In genomic region chr19:17769610-17770399, GRCm38 (mm10) we compare ENCODE assay signal across 10 mouse cellular contexts.
DNase-seq lines count a peak whose midpoint lies in the region; ATAC-seq and TF ChIP-seq lines count a peak whose summit lies in the region.
"Had no signal": no experiment of that assay in that cellular context is flagged by ENCODE, and none has a peak within 500 bp of the region (broad histone marks: within the 10 kb centered on the region; RNA-seq: fewer than 3 reads in every experiment).

No protein-coding gene starts in this region.

- H3K4me3 ChIP-seq in liver, adult 2 months (ENCODE audit: insufficient read depth, low read depth, low read length): no peak overlapping the region
- H3K4me3 ChIP-seq in liver, embryonic 11.5 days (ENCODE audit: low read depth, low read length): no peak overlapping the region
- H3K4me3 ChIP-seq: neural tube, embryonic 12.5 days; stomach, embryonic 15.5 days had no signal

- DNase-seq in frontal cortex, postnatal 25 days (ENCODE audit: low spot score in 2 of 2): no peak
- peak; percentile 85 for DNase-seq in liver, adult 2 months (ENCODE audit: extremely low read depth, low read depth, low spot score)
- no peak for DNase-seq in liver, embryonic 11.5 days (ENCODE audit: low spot score)
- peak; percentile 17 to 30 for DNase-seq in layer of hippocampus, adult 8-10 months (ENCODE audit: low spot score in 2 of 2)
- no peak for DNase-seq in heart, postnatal 25 days (ENCODE audit: low spot score)

- no peak overlapping the region for H3K27ac ChIP-seq in liver, adult 2 months (replicated peaks; ENCODE audit: insufficient read depth, low read depth, low read length)
- H3K27ac ChIP-seq in liver, embryonic 11.5 days (ENCODE audit: low read depth, low read length): no peak overlapping the region
- H3K27ac ChIP-seq: neural tube, embryonic 12.5 days; stomach, embryonic 15.5 days had no signal

- 62% methylated on average over 5 of the region's 5 CpGs for WGBS in liver, adult 2 months
- 70% methylated on average over 5 of the region's 5 CpGs for WGBS in liver, embryonic 11.5 days

- peak; percentile 72 for TF ChIP-seq CTCF in liver, adult 2 months (IDR thresholded peaks at IDR 0.05; ENCODE audit: low read depth, low read length)

- no peaks in the 10 kb centered on the region for H3K9me3 ChIP-seq in liver, embryonic 11.5 days (ENCODE audit: control insufficient read depth, low read length)
- H3K9me3 ChIP-seq: neural tube, embryonic 12.5 days; stomach, embryonic 15.5 days had no signal

- no peaks in the 10 kb centered on the region for H3K27me3 ChIP-seq in liver, adult 2 months (ENCODE audit: control insufficient read depth, insufficient read depth, low read length)
- no peaks in the 10 kb centered on the region for H3K27me3 ChIP-seq in liver, embryonic 11.5 days (replicated peaks; ENCODE audit: control insufficient read depth, insufficient read depth, low read length)
- H3K27me3 ChIP-seq: neural tube, embryonic 12.5 days; stomach, embryonic 15.5 days had no signal

- ATAC-seq in frontal cortex, adult (ENCODE audit: low TSS enrichment): peak; percentile 77
- ATAC-seq in liver, embryonic 11.5 days (replicated peaks; ENCODE audit: low FRiP score): no peak
- peak; percentile 91 for ATAC-seq in cerebellum, adult (ENCODE audit: insufficient number of reproducible peaks, low FRiP score, low TSS enrichment)
- no peak for ATAC-seq in megakaryocyte, adult 5-6 weeks (ENCODE audit: poor library complexity, severe bottlenecking)

- H3K4me2 ChIP-seq in liver, embryonic 11.5 days: no peak overlapping the region
- H3K4me2 ChIP-seq: neural tube, embryonic 12.5 days; stomach, embryonic 15.5 days had no signal

- intact Hi-C loops in heart, postnatal 25 days (cut with DNase I): no loop called here

- no peak overlapping the region for H3K9ac ChIP-seq in liver, adult 2 months (ENCODE audit: low read depth, low read length)
- no peak overlapping the region for H3K9ac ChIP-seq in liver, embryonic 11.5 days (ENCODE audit: low read depth, low read length)
- H3K9ac ChIP-seq: neural tube, embryonic 12.5 days; stomach, embryonic 15.5 days had no signal

- no peak for TF ChIP-seq POLR2A in liver, adult 2 months (IDR thresholded peaks at IDR 0.05; ENCODE audit: extremely low read depth, insufficient read depth, low read length)

- H3K36me3 ChIP-seq in liver, adult 2 months (ENCODE audit: control insufficient read depth, insufficient read depth, low read length): no peaks in the 10 kb centered on the region
- H3K36me3 ChIP-seq in liver, embryonic 11.5 days (ENCODE audit: control insufficient read depth, insufficient read depth, low read length): no peaks in the 10 kb centered on the region
- H3K36me3 ChIP-seq: neural tube, embryonic 12.5 days; stomach, embryonic 15.5 days had no signal

- peaks cover 3% of the 10 kb centered on the region; the same call in 1 of the 2 replicates for H3K79me2 ChIP-seq in liver, adult 2 months (ENCODE audit: control insufficient read depth, insufficient read depth, low read length)

- peaks cover 7% of the 10 kb centered on the region for H3K4me1 ChIP-seq in liver, adult 2 months (ENCODE audit: control insufficient read depth, insufficient read depth, low read length)
- H3K4me1 ChIP-seq in liver, embryonic 11.5 days (replicated peaks; ENCODE audit: control insufficient read depth, insufficient read depth, low read length): no peaks in the 10 kb centered on the region
- H3K4me1 ChIP-seq: neural tube, embryonic 12.5 days; stomach, embryonic 15.5 days had no signal

Comparison
In these comparisons a context has a peak if more than half of its experiments do, and no peak if none do; other contexts are left out.
1. DNase-seq: peak in liver, adult 2 months (single experiment) and layer of hippocampus, adult 8-10 months (2 of 2); none in frontal cortex, postnatal 25 days (0 of 2), liver, embryonic 11.5 days (single experiment) and heart, postnatal 25 days (single experiment).
2. ATAC-seq: peak in frontal cortex, adult (single experiment) and cerebellum, adult (single experiment); none in liver, embryonic 11.5 days (single experiment) and megakaryocyte, adult 5-6 weeks (single experiment).